Mouse (Mus musculus) kidney, adult 2 months (tissue): ENCODE results near the gene Dnajc11.

Experiments
- CTCF ChIP-seq: fragments of 200-500 bp; conservative IDR thresholded peaks from 2 replicates; pipeline ENCODE4 v1.5.1; 2011; ENCODE audit warnings: low read depth, mild to moderate bottlenecking, control low read depth, low read length, moderate library complexity, mixed read lengths; ENCODE audit not compliant: insufficient read depth, insufficient read length
- POLR2A ChIP-seq: fragments of 200-500 bp; IDR thresholded peaks from one replicate; pipeline ENCODE4 v1.6.1; 2011; ENCODE audit warnings: low read depth, low read length, control low read depth

DNA sequence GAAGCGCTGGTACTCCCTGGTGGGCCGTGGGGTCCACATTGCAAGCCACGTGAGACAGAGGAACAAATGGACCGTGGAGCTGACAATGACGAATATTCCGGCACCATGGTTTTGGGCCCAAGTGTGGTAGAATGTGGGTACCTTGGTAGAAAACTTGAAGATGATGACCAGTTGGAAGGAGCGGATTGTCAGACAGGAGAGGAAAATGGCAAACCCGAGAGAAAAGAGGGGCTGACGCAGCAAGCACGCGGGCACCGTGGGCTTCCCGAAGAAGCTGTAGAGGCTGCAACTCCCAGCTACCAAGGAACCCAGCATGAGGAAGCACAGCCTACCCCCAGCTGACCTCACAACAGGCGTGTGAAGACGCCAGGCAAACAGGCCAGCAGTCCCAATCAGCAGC, 95.0 kb downstream of the Dnajc11 start:
- TF ChIP-seq CTCF = no peak
- no peak for TF ChIP-seq POLR2A
